Mouse (Mus musculus) thymus, adult 2 months (tissue): ENCODE measurements around the gene Abhd16b. TPM values are rescaled to one million over a fixed set of nuclear protein-coding genes. Genes with fewer than 3 reads are reported as not detected.
A peak's percentile ranks its signal among the peaks of the same experiment; 100 is the strongest.

Source experiments
- DNase-seq: peaks from one replicate; pipeline ENCODE4 v3.0.0; 2021
- H3K27ac ChIP-seq: fragments of 200-500 bp; 2 replicates; pipeline ENCODE4 v1.5.1; 2012; ENCODE audit warnings: low read length, control low read depth; ENCODE audit not compliant: control insufficient read depth, insufficient read depth
- H3K27me3 ChIP-seq: fragments of 200-500 bp; 2 replicates; pipeline ENCODE4 v1.6.1; 2012; ENCODE audit warnings: mild to moderate bottlenecking, low read length, moderate library complexity, mixed read lengths; ENCODE audit not compliant: control insufficient read depth, insufficient read depth
- H3K36me3 ChIP-seq: fragments of 200-500 bp; 2 replicates; pipeline ENCODE4 v1.6.1; 2012; ENCODE audit warnings: mild to moderate bottlenecking, low read length, moderate library complexity; ENCODE audit not compliant: control insufficient read depth, insufficient read depth
- H3K4me1 ChIP-seq: fragments of 200-500 bp; replicated peaks from 2 replicates; pipeline ENCODE4 v1.6.1; 2012; ENCODE audit warnings: low read length; ENCODE audit not compliant: control insufficient read depth, insufficient read depth
- H3K4me3 ChIP-seq: fragments of 200-500 bp; 2 replicates; pipeline ENCODE4 v1.5.1; 2012; ENCODE audit warnings: mild to moderate bottlenecking, low read length, control low read depth, moderate library complexity; ENCODE audit not compliant: control insufficient read depth, insufficient read depth
- CTCF ChIP-seq: fragments of 200-500 bp; IDR thresholded peaks from 2 replicates; pipeline ENCODE4 v1.5.1; 2012; ENCODE audit warnings: mild to moderate bottlenecking, control low read depth, low read length, moderate library complexity, borderline replicate concordance; ENCODE audit not compliant: control insufficient read depth, poor library complexity, insufficient read depth; ENCODE audit errors: extremely low read depth
- POLR2A ChIP-seq: fragments of 200-500 bp; IDR thresholded peaks from 2 replicates; pipeline ENCODE4 v1.6.1; 2012; ENCODE audit warnings: mild to moderate bottlenecking, low read length, control low read depth, moderate library complexity; ENCODE audit not compliant: control insufficient read depth, poor library complexity, insufficient read depth; ENCODE audit errors: extremely low read depth
- WGBS: fragments of 180-500 bp; shearing (Covaris S2); methylation state at CpG from one replicate; pipeline ENCODE4 v1.1.7; 2018; 5-methylcytosine and 5-hydroxymethylcytosine counted together
- polyA plus RNA-seq: library from polyadenylated mRNA; depleted of rRNA; stranded (reverse); fragments of >200 nt; gene quantifications from 2 replicates; pipeline ENCODE4 v1.2.3, GENCODE M21; 2012

Abhd16b gene
- polyA plus RNA-seq, 1 experiment = 0.16 TPM

DNA sequence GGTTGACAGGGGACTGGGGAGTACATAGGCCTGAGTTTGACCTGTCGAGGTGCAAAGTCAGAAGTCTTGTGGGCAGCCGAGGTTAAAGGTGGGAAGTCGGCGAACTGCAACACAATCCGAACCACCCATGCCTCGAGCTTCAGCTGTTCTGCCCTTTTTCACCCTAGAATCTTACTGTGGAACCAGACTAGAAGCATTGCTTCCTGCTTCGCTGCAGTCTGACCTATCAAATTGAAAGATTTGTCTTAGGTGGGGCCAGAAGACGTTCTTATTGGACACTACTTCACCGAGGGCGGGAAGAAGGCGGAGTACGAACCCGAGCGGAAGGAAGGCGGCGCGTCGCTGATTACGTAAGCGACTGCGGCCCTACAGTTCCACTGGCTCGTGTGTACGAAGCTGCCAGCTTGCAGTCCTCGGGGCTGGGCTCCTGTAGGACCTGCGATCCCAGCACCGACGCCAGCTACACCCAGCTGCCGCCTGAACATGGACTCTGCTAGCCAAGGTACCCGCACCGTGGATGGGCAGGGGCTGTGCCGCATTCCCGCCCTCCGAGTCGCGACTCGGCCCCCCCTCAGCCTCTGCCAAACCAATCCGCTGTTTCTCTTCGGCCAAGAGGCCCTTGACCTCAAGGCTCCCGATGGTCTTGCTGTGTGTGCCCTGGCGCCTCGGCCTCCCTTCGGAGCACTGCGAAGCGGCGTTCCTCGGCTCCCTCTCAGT lies 4.0 kb downstream of the Abhd16b start, which contains the start of gene Tpd52l2:
Tpd52l2 (plus strand) TSS at position 312 of the 717 bp plus-strand sequence.
- peaks cover 5% of the 10 kb centered on the region; the same call in 1 of the 2 replicates for H3K4me1 ChIP-seq
- under 1% methylated on average over 46 of the region's 46 CpGs for WGBS
- 0 out of 2 replicates have a peak, but pooled peaks have one; percentile 51 for TF ChIP-seq POLR2A
- 0 out of 2 replicates have a peak, but pooled peaks have one; percentile 15 for TF ChIP-seq CTCF
- H3K36me3 ChIP-seq = peaks cover 17% of the 10 kb centered on the region
- peak within 1 kb of the TSS; percentile 71 for H3K27ac ChIP-seq
- H3K4me3 ChIP-seq = peak within 1 kb of the TSS; percentile 61
- no peaks in the 10 kb centered on the region for H3K27me3 ChIP-seq
- peak; percentile 88 for DNase-seq

DNA sequence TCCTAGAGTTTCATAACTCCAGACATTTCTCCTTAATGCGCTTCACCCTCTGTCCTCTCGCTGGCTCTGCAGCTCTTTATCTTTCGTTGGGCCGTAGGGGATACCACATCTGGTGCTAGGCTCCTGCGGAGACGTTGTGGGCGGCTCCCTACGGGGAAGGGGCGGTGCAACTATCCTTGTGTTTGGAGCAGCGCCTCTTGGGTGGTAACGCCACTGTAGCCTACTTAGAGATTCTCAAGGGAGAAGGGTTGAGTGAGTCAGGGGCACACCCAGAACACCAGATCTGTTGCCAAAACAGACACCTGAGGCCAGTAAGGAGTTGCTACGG lies 4.5 kb downstream of the Abhd16b start:
- TF ChIP-seq POLR2A (no peak), CTCF (no peak)
- peak; percentile 53 for DNase-seq

DNA sequence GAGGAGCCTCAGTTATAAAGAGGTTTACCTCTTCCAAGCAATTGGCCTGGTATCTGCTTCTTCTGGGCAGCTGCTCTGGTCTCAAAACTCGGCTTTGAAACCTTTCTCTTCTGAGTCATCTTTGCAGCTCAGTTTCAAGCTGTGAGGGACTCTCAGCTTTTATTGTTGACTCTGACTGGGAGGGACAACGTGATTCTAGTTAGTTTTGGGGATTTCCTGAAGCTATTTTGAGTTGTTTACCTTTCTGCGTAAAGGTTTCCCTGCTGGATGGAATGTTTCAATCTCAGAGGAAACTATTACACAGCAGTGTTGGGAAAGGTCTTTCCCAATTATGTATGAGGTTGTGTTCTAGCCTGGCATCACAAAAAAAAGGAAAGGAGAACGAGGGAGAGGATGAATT lies 5.6 kb downstream of the Abhd16b start:
- peaks cover 5% of the 10 kb centered on the region; the same call in 1 of the 2 replicates for H3K4me1 ChIP-seq
- peaks cover 33% of the 10 kb centered on the region for H3K36me3 ChIP-seq
- no peaks in the 10 kb centered on the region for H3K27me3 ChIP-seq
- WGBS = 68% methylated on average over 4 of the region's 4 CpGs
- TF ChIP-seq POLR2A (no peak), CTCF (no peak)
- no peak overlapping the region for H3K4me3 ChIP-seq
- DNase-seq = no peak
- H3K27ac ChIP-seq = no peak overlapping the region

More for the DNA sequence above, 4.5 kb downstream of the Abhd16b start:
- peaks cover 22% of the 10 kb centered on the region for H3K36me3 ChIP-seq
- peaks cover 5% of the 10 kb centered on the region; the same call in 1 of the 2 replicates for H3K4me1 ChIP-seq
- H3K4me3 ChIP-seq = peak overlapping the region; percentile 61
- no peaks in the 10 kb centered on the region for H3K27me3 ChIP-seq
- under 1% methylated on average over 12 of the region's 12 CpGs for WGBS
- peak overlapping the region; percentile 34 for H3K27ac ChIP-seq

DNA sequence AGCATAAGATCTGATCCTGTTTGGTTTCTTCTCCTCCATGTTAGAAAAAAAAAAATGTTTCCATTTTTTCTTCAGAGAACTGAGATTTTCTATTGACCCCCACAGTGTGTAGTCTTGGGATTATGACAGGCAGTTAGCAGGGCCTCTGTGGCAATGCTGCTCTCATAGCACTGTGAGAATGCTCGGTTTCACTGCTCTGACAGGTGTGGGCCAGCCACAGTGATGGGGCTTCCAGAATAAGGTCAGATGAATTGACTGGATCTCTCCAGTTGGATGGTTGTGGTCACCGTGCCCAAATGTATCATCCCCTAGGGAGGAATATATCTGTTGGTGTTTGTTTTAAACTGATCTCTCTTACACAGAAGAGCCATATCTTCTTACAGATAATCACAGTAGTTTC lies 16.2 kb downstream of the Abhd16b start:
- WGBS = 97% methylated on average over 2 of the region's 2 CpGs
- no peaks in the 10 kb centered on the region for H3K27me3 ChIP-seq
- no peak overlapping the region for H3K4me3 ChIP-seq
- H3K27ac ChIP-seq = no peak overlapping the region
- no peak for DNase-seq
- TF ChIP-seq CTCF = no peak
- TF ChIP-seq POLR2A = no peak
- peaks cover 67% of the 10 kb centered on the region for H3K36me3 ChIP-seq
- H3K4me1 ChIP-seq = no peaks in the 10 kb centered on the region

DNA sequence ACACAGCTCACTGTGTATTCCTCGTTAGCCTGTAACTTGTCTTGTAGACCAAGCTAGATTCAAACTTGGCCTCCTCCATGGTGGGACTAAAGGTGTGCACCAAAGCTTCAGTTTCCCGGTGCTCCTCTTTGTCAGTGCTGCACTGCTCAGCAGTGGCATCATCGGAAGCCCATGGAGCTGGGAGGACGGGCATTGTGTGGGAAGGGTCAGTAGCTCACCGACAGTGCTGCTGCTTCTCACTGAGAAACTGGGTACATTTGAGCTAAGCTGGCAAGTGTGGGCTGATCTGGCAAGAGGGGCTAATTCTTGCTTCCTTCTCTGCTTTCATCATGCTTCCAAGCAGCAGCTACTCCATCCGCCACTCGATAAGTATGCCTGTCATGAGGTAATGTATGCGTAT lies 18.2 kb downstream of the Abhd16b start:
- TF ChIP-seq POLR2A = no peak
- no peaks in the 10 kb centered on the region for H3K27me3 ChIP-seq
- 97% methylated on average over 8 of the region's 8 CpGs for WGBS
- peaks cover 66% of the 10 kb centered on the region for H3K36me3 ChIP-seq
- no peaks in the 10 kb centered on the region for H3K4me1 ChIP-seq
- no peak overlapping the region for H3K4me3 ChIP-seq
- H3K27ac ChIP-seq = no peak overlapping the region
- DNase-seq = no peak

DNA sequence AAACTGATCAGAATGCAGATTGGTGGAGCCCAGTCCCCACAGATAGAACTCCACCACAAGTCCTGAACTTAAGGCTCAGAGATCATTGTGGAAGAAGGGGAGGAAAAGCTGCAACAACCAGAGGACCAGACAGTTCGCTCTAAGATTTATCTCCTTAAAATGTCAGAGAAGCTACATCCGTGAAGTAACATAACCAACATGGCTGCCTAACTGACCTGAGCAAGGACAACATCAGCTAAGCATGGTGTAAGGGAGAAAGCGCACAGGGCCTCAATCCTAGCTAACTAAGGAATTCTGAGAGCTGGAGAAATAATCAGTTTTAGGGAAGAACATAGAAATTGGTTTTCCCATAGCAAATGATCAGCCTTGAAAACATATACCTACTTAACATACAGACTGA lies 26.2 kb downstream of the Abhd16b start:
- DNase-seq = no peak
- WGBS = 98% methylated on average over 3 of the region's 3 CpGs
- Histone ChIP-seq H3K27me3 (no peaks in the 10 kb centered on the region), H3K27ac (no peak overlapping the region), H3K36me3 (peaks cover 8% of the 10 kb centered on the region), H3K4me3 (no peak overlapping the region), H3K4me1 (peaks cover 6% of the 10 kb centered on the region)
- TF ChIP-seq CTCF (no peak), POLR2A (no peak)
